Mouse (Mus musculus): ENCODE data around the gene Fndc3a.

Gene Fndc3a

GRCm38 (mm10) chr14:72709710-72710340 is at the start of gene Fndc3a:
Gene Fndc3a, minus strand, starts transcription at chr14:72710003.
- in situ Hi-C loops (cut with MseI, MboI) = loop anchor here (25.0 kb wide), 1 partner anchor 277 kb away; no protein-coding TSS in a partner anchor

DNA sequence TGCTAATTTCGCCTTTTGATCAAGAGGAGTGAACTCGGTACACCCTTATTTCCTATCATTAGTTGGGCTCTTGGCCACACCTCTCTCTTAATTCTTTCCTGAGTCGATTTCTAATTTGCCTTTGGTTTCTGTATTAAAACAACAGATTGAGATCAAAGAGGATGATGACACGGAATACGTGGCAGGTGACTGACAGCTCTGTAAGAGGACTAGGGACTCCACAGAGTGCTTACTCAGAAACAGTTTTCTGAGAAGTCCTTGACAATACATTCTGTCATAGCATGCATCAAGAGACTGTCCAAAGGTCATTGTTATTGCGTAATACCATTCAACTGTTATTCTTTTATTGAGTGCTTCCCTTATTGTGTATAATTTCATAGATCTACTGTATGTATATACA is 43.1 kb upstream of the Fndc3a start:
- in situ Hi-C loops (cut with MseI, MboI) = no loop called here

- in situ Hi-C loops (cut with MseI, MboI) = no loop called here
Observed at GRCm38 (mm10) chr14:72750426-72751182, 40.8 kb upstream of the Fndc3a start.

- in situ Hi-C loops (cut with MseI, MboI) = no loop called here
Observed at GRCm38 (mm10) chr14:72748331-72748730, 38.5 kb upstream of the Fndc3a start.

- in situ Hi-C loops (cut with MseI, MboI) = no loop called here
Observed at GRCm38 (mm10) chr14:72741667-72742066, 31.9 kb upstream of the Fndc3a start.

DNA sequence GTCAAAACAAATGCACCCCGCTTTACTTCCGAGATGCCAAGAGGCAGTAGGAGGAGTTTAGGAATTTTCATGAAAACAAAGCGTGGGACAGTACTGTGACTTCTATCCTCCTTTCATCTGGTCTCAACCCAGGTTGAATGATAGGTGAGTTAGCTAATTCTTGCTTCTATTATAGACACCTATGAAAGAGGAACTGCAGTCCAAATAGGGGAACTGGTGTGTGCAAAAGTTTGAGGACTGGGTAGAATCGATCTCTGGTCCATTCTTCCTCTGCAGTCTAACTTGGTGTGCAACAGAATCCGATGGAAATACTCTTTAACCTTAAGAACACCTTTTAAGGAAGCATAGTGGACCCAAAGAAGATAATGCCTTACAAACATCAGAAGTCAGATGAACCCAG is 30.5 kb upstream of the Fndc3a start:
- in situ Hi-C loops (cut with MseI, MboI) = no loop called here

GRCm38 (mm10) chr14:72739484-72740208 is 29.8 kb upstream of the Fndc3a start:
- in situ Hi-C loops (cut with MseI, MboI) = no loop called here

DNA sequence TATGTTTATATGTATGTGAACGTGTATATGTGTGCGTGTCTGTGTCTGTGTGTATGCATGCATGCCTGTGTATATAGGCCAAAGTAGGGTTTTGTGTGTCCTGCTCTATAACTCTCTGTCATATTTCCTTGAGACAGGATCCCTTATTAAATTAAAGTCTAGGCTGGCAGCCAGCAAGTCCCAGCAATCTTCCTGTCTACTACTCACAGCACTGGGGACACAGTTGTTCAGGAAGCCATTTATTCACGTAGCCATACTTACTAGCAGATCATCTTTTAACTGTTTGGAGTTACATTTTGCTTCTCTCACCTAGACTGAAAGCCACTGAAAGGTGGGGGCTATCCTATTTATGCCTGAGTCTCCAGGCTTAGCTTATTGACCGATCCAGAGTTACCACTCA is 29.0 kb upstream of the Fndc3a start:
- in situ Hi-C loops (cut with MseI, MboI) = no loop called here

- in situ Hi-C loops (cut with MseI, MboI) = no loop called here
Observed at GRCm38 (mm10) chr14:72738217-72738616, 28.4 kb upstream of the Fndc3a start.

- in situ Hi-C loops (cut with MseI, MboI) = no loop called here
Observed at GRCm38 (mm10) chr14:72725865-72726264, 16.1 kb upstream of the Fndc3a start.

DNA sequence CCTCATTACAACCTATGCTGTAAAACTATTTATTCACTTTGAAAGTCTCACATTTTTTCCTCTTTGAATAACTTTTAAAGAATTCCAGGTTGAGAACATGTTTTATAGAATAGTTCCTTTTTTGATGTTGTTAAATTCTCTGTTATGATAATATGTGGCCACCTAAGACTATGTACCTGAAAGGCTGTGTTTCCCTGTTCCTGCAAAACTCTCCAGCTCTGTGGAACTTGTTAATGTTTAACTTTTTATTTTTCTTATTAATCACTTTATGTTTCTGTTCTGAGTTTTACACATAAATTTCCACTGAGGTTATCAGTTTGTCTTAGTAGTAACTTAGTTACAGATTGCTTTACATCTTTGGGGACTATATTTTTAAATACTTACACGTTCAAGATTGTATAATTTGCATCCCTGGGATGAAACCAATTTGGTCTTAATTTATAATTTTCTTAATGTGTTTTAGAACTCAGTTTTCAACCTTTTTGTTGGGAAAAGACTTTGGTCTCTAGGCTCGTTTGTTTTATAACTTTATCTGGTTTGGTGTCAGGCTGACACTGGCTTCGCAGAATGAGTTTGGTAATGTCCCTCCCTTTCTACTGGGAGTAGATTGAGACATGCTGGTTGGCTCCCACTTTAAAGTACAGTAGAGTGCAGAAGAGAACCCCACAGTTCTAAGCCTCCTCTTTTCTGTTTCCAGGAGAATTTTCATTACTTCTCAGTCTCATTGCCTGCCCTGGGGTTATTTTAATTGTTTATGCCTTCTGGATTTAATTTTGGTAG is 12.7 kb upstream of the Fndc3a start:
- in situ Hi-C loops (cut with MseI, MboI) = loop anchor here (25.0 kb wide), 1 partner anchor 265 kb away; no protein-coding TSS in a partner anchor

- in situ Hi-C loops (cut with MseI, MboI) = loop anchor here (25.0 kb wide), 1 partner anchor 271 kb away; no protein-coding TSS in a partner anchor
Observed at GRCm38 (mm10) chr14:72716175-72716574, 6.4 kb upstream of the Fndc3a start.

DNA sequence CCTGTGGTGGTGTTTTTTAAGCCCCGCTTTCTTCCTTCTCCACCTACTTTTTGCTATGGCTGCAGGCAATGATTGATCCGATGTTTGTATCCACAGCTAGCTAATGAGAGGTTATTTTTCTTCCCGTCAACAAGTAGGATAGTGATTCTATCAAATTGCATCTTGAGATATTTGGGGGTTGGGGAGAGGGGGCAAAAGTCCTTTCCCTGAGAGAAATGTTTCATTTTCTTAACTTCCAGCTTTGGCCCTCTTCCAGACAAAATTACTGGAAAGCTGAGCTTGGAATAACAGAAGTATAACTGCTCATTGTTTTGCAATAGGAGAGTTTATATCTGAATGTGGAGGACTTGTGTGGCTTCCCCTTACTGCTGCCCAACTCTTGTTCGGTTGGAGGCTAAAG is 1.3 kb upstream of the Fndc3a start:
- in situ Hi-C loops (cut with MseI, MboI) = loop anchor here (25.0 kb wide), 1 partner anchor 276 kb away; no protein-coding TSS in a partner anchor

DNA sequence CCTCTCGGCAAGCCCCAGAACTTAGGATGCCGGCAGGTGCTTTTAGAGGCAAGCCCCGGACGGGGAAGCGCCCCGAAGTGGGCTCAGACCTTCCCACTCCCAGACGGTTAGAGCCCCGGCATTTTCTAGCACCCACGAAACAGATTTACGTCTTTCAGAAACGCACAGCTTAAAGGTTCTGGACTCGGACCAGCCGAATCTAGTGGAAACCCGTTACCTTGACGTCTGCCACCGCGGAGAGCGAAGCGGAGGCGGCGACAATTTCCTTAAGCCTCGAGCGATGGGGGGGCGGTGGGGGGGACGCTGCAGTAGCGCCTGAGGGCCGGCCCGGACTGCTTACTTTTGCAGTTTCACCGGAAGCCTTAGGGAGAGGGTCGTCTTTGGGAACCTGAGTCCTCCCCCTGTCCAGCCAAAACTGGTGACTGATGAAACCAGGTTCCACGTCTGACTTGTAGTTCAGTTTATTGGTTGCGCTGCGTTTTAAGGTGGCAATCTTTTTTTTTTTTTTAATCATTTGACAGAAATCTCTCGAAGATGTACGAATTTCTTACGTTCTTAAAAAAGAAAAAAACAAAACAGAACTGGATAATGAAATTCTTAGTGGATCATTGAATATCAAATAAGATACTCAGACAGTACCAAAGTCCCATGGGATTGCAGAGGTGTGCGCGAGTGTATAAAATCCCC is 681 bp upstream of the Fndc3a start:
- in situ Hi-C loops (cut with MseI, MboI) = loop anchor here (25.0 kb wide), 1 partner anchor 277 kb away; no protein-coding TSS in a partner anchor

GRCm38 (mm10) chr14:72709091-72709709 is 603 bp downstream of the Fndc3a start:
- in situ Hi-C loops (cut with MseI, MboI) = loop anchor here (25.0 kb wide), 1 partner anchor 278 kb away; no protein-coding TSS in a partner anchor

DNA sequence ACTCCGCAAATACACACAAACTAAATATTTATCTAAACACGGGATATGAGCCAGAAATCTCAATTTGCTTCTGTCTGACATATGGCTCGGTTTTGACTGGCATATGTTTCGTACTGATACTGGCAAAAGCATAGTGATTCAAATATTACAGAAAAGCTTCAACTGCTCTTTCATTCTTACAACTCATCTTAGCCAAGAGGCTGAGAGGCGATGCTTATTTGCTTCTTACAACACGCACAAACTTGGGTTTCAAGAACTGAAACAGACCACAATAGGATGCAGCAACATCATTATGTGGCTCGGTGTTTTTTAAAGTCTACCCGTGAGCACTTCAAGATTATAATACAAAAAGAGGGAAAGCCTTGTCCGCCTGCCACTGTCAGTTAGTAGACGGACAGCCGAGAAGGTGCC is 1.2 kb downstream of the Fndc3a start:
- in situ Hi-C loops (cut with MseI, MboI) = loop anchor here (25.0 kb wide), 1 partner anchor 279 kb away; no protein-coding TSS in a partner anchor

DNA sequence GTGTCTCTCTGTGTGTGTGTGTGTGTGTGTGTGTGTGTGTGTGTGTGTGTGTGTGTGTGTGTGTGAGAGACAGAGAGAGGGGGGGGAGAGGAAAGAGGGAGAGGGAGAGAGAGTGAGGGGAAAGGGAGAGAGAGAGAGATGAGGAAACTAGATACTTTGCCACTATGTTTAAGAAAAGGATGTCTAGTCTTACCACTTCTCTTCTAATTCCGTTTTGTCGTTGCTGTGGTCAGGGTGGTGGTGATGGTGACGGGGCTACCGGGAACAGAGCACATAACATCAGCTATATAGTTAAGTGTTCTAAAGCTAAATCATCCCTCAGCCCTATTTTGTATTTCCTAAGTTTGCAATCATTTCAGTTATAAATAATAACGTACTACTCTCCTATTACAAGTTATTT is 9.7 kb downstream of the Fndc3a start:
- in situ Hi-C loops (cut with MseI, MboI) = loop anchor here (25.0 kb wide), 1 partner anchor 287 kb away; no protein-coding TSS in a partner anchor

DNA sequence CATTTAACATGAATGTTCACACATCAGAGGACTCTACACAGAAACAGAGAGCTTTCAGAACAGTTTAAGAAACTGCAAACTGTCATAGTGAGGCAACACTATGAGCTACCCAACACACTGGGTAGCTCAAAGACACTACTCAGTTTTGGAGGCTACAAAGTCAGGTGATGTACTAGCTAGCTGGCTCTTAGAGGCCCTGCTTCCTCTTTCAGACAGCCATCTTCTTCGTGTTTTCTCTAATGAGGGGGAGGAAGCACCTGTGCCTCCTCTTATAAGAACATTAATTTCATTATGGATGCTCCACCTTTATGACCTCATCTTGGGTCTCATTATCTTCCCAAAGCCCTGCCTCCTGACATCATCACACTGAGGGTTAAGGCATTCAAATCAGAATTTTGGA is 18.4 kb downstream of the Fndc3a start:
- in situ Hi-C loops (cut with MseI, MboI) = no loop called here

- in situ Hi-C loops (cut with MseI, MboI) = no loop called here
Observed at GRCm38 (mm10) chr14:72689525-72689924, 20.3 kb downstream of the Fndc3a start.

GRCm38 (mm10) chr14:72684857-72685370 is 24.9 kb downstream of the Fndc3a start:
- in situ Hi-C loops (cut with MseI, MboI) = no loop called here
